Mouse (Mus musculus): ENCODE results near the gene Mecom. TPM values are rescaled to one million over a fixed set of nuclear protein-coding genes. Genes with fewer than 3 reads are reported as not detected.

The Mecom gene
- polyA plus RNA-seq, 1 experiment from 2014 or later, result 52.0 TPM

- Histone ChIP-seq H3K4me1 (peaks cover 17% of the 10 kb centered on the region), H3K9me3 (no peaks in the 10 kb centered on the region), H3K27ac (replicated peaks) (no peak overlapping the region), H3K27me3 (replicated peaks; ENCODE audit: low read depth, poor library complexity, severe bottlenecking) (no peaks in the 10 kb centered on the region), H3K4me3 (no peak overlapping the region), H3K36me3 (replicated peaks) (0 out of 2 replicates have a peak, but pooled peaks cover 4% of the 10 kb centered on the region)
- 89% methylated on average over 4 of the region's 4 CpGs for WGBS
- DNase-seq (ENCODE audit: low spot score), result no peak
Observed at GRCm38 (mm10) chr3:30404821-30405220, 143.0 kb downstream of the Mecom start.

GRCm38 (mm10) chr3:30398911-30399310 lies 148.9 kb downstream of the Mecom start:
- WGBS, result 78% methylated on average over 7 of the region's 7 CpGs
- H3K4me1 ChIP-seq, result 0 out of 2 replicates have a peak, but pooled peaks cover 5% of the 10 kb centered on the region
- no peaks in the 10 kb centered on the region for H3K27me3 ChIP-seq (replicated peaks; ENCODE audit: low read depth, poor library complexity, severe bottlenecking)
- no peak for DNase-seq (ENCODE audit: low spot score)
- no peak overlapping the region for H3K27ac ChIP-seq (replicated peaks)
- H3K4me3 ChIP-seq, result no peak overlapping the region
- 0 out of 2 replicates have a peak, but pooled peaks cover 4% of the 10 kb centered on the region for H3K36me3 ChIP-seq (replicated peaks)
- no peaks in the 10 kb centered on the region for H3K9me3 ChIP-seq

- Histone ChIP-seq H3K27ac (replicated peaks) (no peak overlapping the region), H3K4me1 (peaks cover 29% of the 10 kb centered on the region), H3K36me3 (replicated peaks) (no peaks in the 10 kb centered on the region), H3K4me3 (no peak overlapping the region), H3K27me3 (replicated peaks; ENCODE audit: low read depth, poor library complexity, severe bottlenecking) (no peaks in the 10 kb centered on the region), H3K9me3 (no peaks in the 10 kb centered on the region)
- DNase-seq (ENCODE audit: low spot score), result no peak
- 87% methylated on average over 4 of the region's 4 CpGs for WGBS
Observed at GRCm38 (mm10) chr3:30394911-30395310, 152.9 kb downstream of the Mecom start.

GRCm38 (mm10) chr3:30392662-30393061 lies 155.1 kb downstream of the Mecom start:
- 0 out of 2 replicates have a peak, but pooled peaks cover 8% of the 10 kb centered on the region for H3K27me3 ChIP-seq (replicated peaks; ENCODE audit: low read depth, poor library complexity, severe bottlenecking)
- H3K27ac ChIP-seq (replicated peaks), result no peak overlapping the region
- no peaks in the 10 kb centered on the region for H3K9me3 ChIP-seq
- no peak overlapping the region for H3K4me3 ChIP-seq
- H3K4me1 ChIP-seq, result peaks cover 26% of the 10 kb centered on the region
- no peaks in the 10 kb centered on the region for H3K36me3 ChIP-seq (replicated peaks)
- WGBS, result 58% methylated on average over 4 of the region's 4 CpGs
- DNase-seq (ENCODE audit: low spot score), result no peak

- Histone ChIP-seq H3K27me3 (replicated peaks; ENCODE audit: low read depth, poor library complexity, severe bottlenecking) (0 out of 2 replicates have a peak, but pooled peaks cover 11% of the 10 kb centered on the region), H3K4me1 (peaks cover 26% of the 10 kb centered on the region), H3K9me3 (no peaks in the 10 kb centered on the region), H3K27ac (replicated peaks) (no peak overlapping the region), H3K36me3 (replicated peaks) (no peaks in the 10 kb centered on the region), H3K4me3 (no peak overlapping the region)
- WGBS, result 24% methylated on average over 4 of the region's 4 CpGs
- DNase-seq (ENCODE audit: low spot score), result no peak
Observed at GRCm38 (mm10) chr3:30392218-30392617, 155.6 kb downstream of the Mecom start.

- no peak for DNase-seq (ENCODE audit: low spot score)
- WGBS, result 92% methylated on average over 5 of the region's 5 CpGs
Observed at GRCm38 (mm10) chr3:30390346-30390745, 157.5 kb downstream of the Mecom start.

GRCm38 (mm10) chr3:30380273-30380672 lies 167.5 kb downstream of the Mecom start:
- no peaks in the 10 kb centered on the region for H3K9me3 ChIP-seq
- 68% methylated on average over 4 of the region's 4 CpGs for WGBS
- no peaks in the 10 kb centered on the region for H3K27me3 ChIP-seq (replicated peaks; ENCODE audit: low read depth, poor library complexity, severe bottlenecking)
- DNase-seq (ENCODE audit: low spot score), result no peak
- H3K4me1 ChIP-seq, result peaks cover 26% of the 10 kb centered on the region
- no peak overlapping the region for H3K4me3 ChIP-seq
- H3K27ac ChIP-seq (replicated peaks), result no peak overlapping the region
- H3K36me3 ChIP-seq (replicated peaks), result no peaks in the 10 kb centered on the region

More at GRCm38 (mm10) chr3:30390346-30390745, 157.5 kb downstream of the Mecom start:
- Histone ChIP-seq H3K27ac (replicated peaks) (no peak overlapping the region), H3K36me3 (replicated peaks) (no peaks in the 10 kb centered on the region), H3K4me1 (peaks cover 26% of the 10 kb centered on the region), H3K9me3 (no peaks in the 10 kb centered on the region), H3K27me3 (replicated peaks; ENCODE audit: low read depth, poor library complexity, severe bottlenecking) (0 out of 2 replicates have a peak, but pooled peaks cover 15% of the 10 kb centered on the region), H3K4me3 (no peak overlapping the region)

GRCm38 (mm10) chr3:30379301-30379700 lies 168.5 kb downstream of the Mecom start:
- Histone ChIP-seq H3K4me3 (no peak overlapping the region), H3K4me1 (peaks cover 26% of the 10 kb centered on the region), H3K9me3 (no peaks in the 10 kb centered on the region), H3K36me3 (replicated peaks) (no peaks in the 10 kb centered on the region), H3K27me3 (replicated peaks; ENCODE audit: low read depth, poor library complexity, severe bottlenecking) (no peaks in the 10 kb centered on the region), H3K27ac (replicated peaks) (no peak overlapping the region)
- no peak for DNase-seq (ENCODE audit: low spot score)
- WGBS, result 50% methylated on average over 6 of the region's 6 CpGs

- no peaks in the 10 kb centered on the region for H3K9me3 ChIP-seq
- no peak overlapping the region for H3K4me3 ChIP-seq
- 0 out of 2 replicates have a peak, but pooled peaks cover 2% of the 10 kb centered on the region for H3K36me3 ChIP-seq (replicated peaks)
- peaks cover 16% of the 10 kb centered on the region for H3K4me1 ChIP-seq
- H3K27me3 ChIP-seq (replicated peaks; ENCODE audit: low read depth, poor library complexity, severe bottlenecking), result no peaks in the 10 kb centered on the region
- no peak overlapping the region for H3K27ac ChIP-seq (replicated peaks)
- 71% methylated on average over 7 of the region's 7 CpGs for WGBS
- DNase-seq (ENCODE audit: low spot score), result no peak
Observed at GRCm38 (mm10) chr3:30371472-30371871, 176.3 kb downstream of the Mecom start.

- peak; percentile 21 for DNase-seq (ENCODE audit: low spot score)
Observed at GRCm38 (mm10) chr3:30370860-30371455, 176.8 kb downstream of the Mecom start.

GRCm38 (mm10) chr3:30366621-30367020 lies 181.2 kb downstream of the Mecom start:
- no peaks in the 10 kb centered on the region for H3K27me3 ChIP-seq (replicated peaks; ENCODE audit: low read depth, poor library complexity, severe bottlenecking)
- peaks cover 9% of the 10 kb centered on the region for H3K4me1 ChIP-seq
- 91% methylated on average over 7 of the region's 7 CpGs for WGBS
- no peaks in the 10 kb centered on the region for H3K9me3 ChIP-seq
- H3K4me3 ChIP-seq, result no peak overlapping the region
- 0 out of 2 replicates have a peak, but pooled peaks cover 2% of the 10 kb centered on the region for H3K36me3 ChIP-seq (replicated peaks)
- DNase-seq (ENCODE audit: low spot score), result no peak
- H3K27ac ChIP-seq (replicated peaks), result no peak overlapping the region

More at GRCm38 (mm10) chr3:30370860-30371455, 176.8 kb downstream of the Mecom start:
- Histone ChIP-seq H3K4me1 (peaks cover 16% of the 10 kb centered on the region), H3K27ac (replicated peaks) (no peak overlapping the region), H3K27me3 (replicated peaks; ENCODE audit: low read depth, poor library complexity, severe bottlenecking) (no peaks in the 10 kb centered on the region), H3K9me3 (no peaks in the 10 kb centered on the region), H3K36me3 (replicated peaks) (0 out of 2 replicates have a peak, but pooled peaks cover 2% of the 10 kb centered on the region), H3K4me3 (no peak overlapping the region)
- WGBS, result 48% methylated on average over 16 of the region's 16 CpGs

- H3K27ac ChIP-seq (replicated peaks), result peak overlapping the region; percentile 14; the same call in 1 of the 2 replicates
- WGBS, result 87% methylated on average over 5 of the region's 5 CpGs
Observed at GRCm38 (mm10) chr3:30361190-30361589, 186.6 kb downstream of the Mecom start.

More at GRCm38 (mm10) chr3:30361190-30361589, 186.6 kb downstream of the Mecom start:
- H3K9me3 ChIP-seq, result no peaks in the 10 kb centered on the region
- DNase-seq (ENCODE audit: low spot score), result no peak
- no peak overlapping the region for H3K4me3 ChIP-seq
- no peaks in the 10 kb centered on the region for H3K4me1 ChIP-seq
- 0 out of 2 replicates have a peak, but pooled peaks cover 3% of the 10 kb centered on the region for H3K36me3 ChIP-seq (replicated peaks)
- no peaks in the 10 kb centered on the region for H3K27me3 ChIP-seq (replicated peaks; ENCODE audit: low read depth, poor library complexity, severe bottlenecking)

Data from embryonic facial prominence, embryonic 10.5 days (tissue).